Mouse (Mus musculus): ENCODE results near the gene Mrpl18.

DNA sequence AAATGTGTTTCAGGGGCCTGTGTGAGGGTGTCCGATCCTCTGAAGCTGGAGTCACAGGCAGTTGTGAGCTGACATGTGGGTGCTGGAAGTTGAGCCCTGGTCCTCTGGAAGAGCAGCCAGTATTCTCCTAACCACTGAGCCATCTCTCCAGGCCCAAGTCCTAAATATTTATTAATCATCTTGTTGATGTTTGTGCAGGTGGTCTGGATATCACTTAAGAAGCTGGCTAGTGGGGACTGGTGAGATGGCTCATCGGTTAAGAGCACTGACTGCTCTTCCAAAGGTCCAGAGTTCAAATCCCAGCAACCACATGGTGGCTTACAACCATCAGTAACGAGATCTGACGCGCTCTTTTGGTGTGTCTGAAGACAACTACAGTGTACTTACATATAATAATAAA lies 33.5 kb upstream of the Mrpl18 start:
- TF ChIP-seq CTCF (IDR thresholded peaks at IDR 0.05; ENCODE audit: extremely low read depth, insufficient read depth, low read length) (no peak), POLR2A (IDR thresholded peaks at IDR 0.05; ENCODE audit: extremely low read depth, insufficient read depth, low read length) (no peak)
